Mouse (Mus musculus): ENCODE results near the gene Nudt10. TPM values are rescaled to one million over a fixed set of nuclear protein-coding genes. Genes with fewer than 3 reads are reported as not detected.

Nudt10 gene
- not detected for polyA plus RNA-seq (2017; shearing (Covaris generic))

DNA sequence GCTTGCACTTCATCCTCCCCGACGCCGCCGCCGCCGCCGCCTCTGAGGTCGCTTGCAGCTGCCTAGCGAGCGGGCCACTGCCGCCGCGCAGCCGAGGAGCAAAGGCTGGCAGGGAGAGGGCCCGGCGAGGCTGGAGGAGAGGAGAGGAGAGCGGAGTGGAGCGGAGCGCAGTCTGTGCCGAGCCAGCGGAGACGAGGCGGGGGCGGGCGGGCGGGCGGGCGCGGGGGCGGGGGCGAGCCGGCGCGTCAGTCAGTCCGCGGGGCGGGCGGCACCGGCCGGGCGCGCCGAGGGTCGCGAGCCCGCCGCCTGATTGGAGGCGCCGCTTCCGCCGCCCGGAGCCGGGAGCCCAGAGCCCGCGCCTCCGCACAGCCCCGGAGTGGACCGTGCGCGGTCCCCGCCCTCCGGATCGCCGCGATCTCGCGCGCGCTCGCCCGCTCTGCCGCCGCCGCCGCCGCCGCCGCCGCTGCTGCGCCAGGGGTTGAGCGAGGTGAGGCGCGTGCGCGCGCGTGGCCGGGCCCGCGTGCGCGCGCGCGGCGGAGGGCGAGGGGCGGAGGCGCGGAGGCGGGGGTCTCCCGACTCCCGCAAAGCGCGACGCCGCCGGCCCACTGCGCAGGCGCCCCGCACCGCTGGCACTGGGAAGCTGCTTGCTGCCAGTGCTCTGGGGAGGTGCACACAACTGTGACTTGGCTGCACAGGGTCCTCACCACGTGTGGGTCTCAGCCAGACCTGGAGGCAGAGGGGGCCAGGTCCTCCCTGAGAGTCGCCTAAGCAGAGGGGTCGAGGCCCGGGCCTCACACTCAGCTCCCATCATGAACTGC lies at the start of gene Nudt10:
TSS of gene Nudt10 (minus strand) at position 193 of the 818 bp plus-strand sequence.

Other genes starting within 250 kb of the Nudt10 start
- gene Nudt11, start 125.6 kb downstream of the Nudt10 start, polyA plus RNA-seq (2017; shearing (Covaris generic)), result not detected
- not detected for gene AU022751, start 89.6 kb downstream of the Nudt10 start, polyA plus RNA-seq (2017; shearing (Covaris generic))
- gene Bmp15, start 147.7 kb upstream of the Nudt10 start, polyA plus RNA-seq (2017; shearing (Covaris generic)), result not detected
- gene Shroom4, start 226.8 kb upstream of the Nudt10 start, polyA plus RNA-seq (2017; shearing (Covaris generic)), result not detected

Measured in activated CD4-positive, CD25-positive, alpha-beta regulatory T cell (primary cell).